In the genomic region with DNA sequence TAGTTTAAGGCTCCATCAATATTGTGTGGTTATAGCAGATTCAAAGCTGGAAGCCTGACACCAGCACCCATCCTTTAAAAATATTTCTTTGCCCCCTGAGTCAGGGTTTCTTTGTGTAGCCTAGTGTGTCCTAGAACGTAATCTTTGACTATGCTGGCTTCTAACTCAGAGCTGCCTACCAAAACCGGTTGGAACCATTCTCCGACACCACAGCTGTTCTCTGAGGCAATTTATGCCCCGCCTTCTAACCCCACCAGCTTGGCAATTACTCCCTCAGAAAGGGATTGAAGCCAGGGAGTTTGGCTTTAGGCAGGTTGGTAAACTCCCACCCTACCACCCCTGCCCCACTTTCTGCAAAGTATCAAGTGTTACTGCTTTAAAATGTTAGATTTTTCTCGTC, we compare ENCODE assay signal across 9 mouse cellular contexts. TPM values are rescaled to one million over a fixed set of nuclear protein-coding genes. Genes with fewer than 3 reads are reported as not detected.
A peak's percentile ranks its signal among the peaks of the same experiment; 100 is the strongest.
DNase-seq lines count a peak whose midpoint lies in the region; ATAC-seq and TF ChIP-seq lines count a peak whose summit lies in the region.
"Had no signal": no experiment of that assay in that cellular context is flagged by ENCODE, and none has a peak within 500 bp of the region (broad histone marks: within the 10 kb centered on the region; RNA-seq: fewer than 3 reads in every experiment).

No protein-coding gene starts in this region.

- no peak for TF ChIP-seq POLR2A in testis, adult 2 months (IDR thresholded peaks at IDR 0.05; ENCODE audit: control insufficient read depth, low read depth, low read length)

- no peak overlapping the region for H3K9ac ChIP-seq in kidney, embryonic 16.5 days (replicated peaks; ENCODE audit: low read length)
- H3K9ac ChIP-seq in stomach, postnatal 0 days (ENCODE audit: low read length), result 0 out of 2 replicates have a peak overlapping the region, but pooled peaks have one; percentile 18

- H3K27ac ChIP-seq in testis, adult 2 months (ENCODE audit: control insufficient read depth, insufficient read depth, low read depth, low read length), result no peak overlapping the region
- H3K27ac ChIP-seq in kidney, embryonic 16.5 days (ENCODE audit: low read length), result no peak overlapping the region
- 0 out of 2 replicates have a peak overlapping the region, but pooled peaks have one; percentile 8 for H3K27ac ChIP-seq in stomach, postnatal 0 days (replicated peaks)

- no peak for TF ChIP-seq CTCF in testis, adult 2 months (IDR thresholded peaks at IDR 0.05; ENCODE audit: control insufficient read depth, insufficient read depth, insufficient replicate concordance, low read depth, low read length)
- no peak for TF ChIP-seq CTCF in stomach, postnatal 0 days (IDR thresholded peaks at IDR 0.05; ENCODE audit: low read depth)

- H3K9me3 ChIP-seq in kidney, embryonic 16.5 days (ENCODE audit: low read length), result no peaks in the 10 kb centered on the region
- H3K9me3 ChIP-seq in stomach, postnatal 0 days (ENCODE audit: control insufficient read depth, low read length), result no peaks in the 10 kb centered on the region

- H3K36me3 ChIP-seq in testis, adult 2 months (ENCODE audit: control insufficient read depth, insufficient read depth, low read length), result peaks cover 5% of the 10 kb centered on the region
- H3K36me3 ChIP-seq in kidney, embryonic 16.5 days (ENCODE audit: insufficient read depth, low read length), result peaks cover 39% of the 10 kb centered on the region
- peaks cover 6% of the 10 kb centered on the region for H3K36me3 ChIP-seq in stomach, postnatal 0 days (ENCODE audit: control insufficient read depth, insufficient read depth, low read length)

- H3K27me3 ChIP-seq in testis, adult 2 months (ENCODE audit: control insufficient read depth, insufficient read depth, low read length), result no peaks in the 10 kb centered on the region
- no peaks in the 10 kb centered on the region for H3K27me3 ChIP-seq in kidney, embryonic 16.5 days (ENCODE audit: insufficient read depth, low read length)
- H3K27me3 ChIP-seq in stomach, postnatal 0 days (ENCODE audit: control insufficient read depth, insufficient read depth, low read length), result no peaks in the 10 kb centered on the region

- peak overlapping the region; percentile 40 for H3K4me2 ChIP-seq in kidney, embryonic 16.5 days (replicated peaks; ENCODE audit: low read depth, low read length)
- H3K4me2 ChIP-seq in stomach, postnatal 0 days (replicated peaks; ENCODE audit: low read depth), result peak overlapping the region; percentile 55

- ATAC-seq in kidney, embryonic 16.5 days (ENCODE audit: low FRiP score, low TSS enrichment), result no peak
- no peak for ATAC-seq in stomach, postnatal 0 days (ENCODE audit: low FRiP score, low TSS enrichment)

- DNase-seq in gastrocnemius, adult 18-20 months (ENCODE audit: low spot score), result peak; percentile 13
- DNase-seq in gastrocnemius, postnatal 4 days (ENCODE audit: low spot score in 2 of 2), result no peak
- DNase-seq in testis, postnatal 14 days (ENCODE audit: low spot score), result no peak
- DNase-seq in stomach, postnatal 0 days (ENCODE audit: low spot score), result no peak
- DNase-seq in left cerebral cortex, adult 18-20 months (ENCODE audit: low spot score in 2 of 2), result no peak
- DNase-seq in adrenal gland, postnatal 25 days, result no peak

- 32% methylated on average over 5 of the region's 5 CpGs for WGBS in kidney, embryonic 16.5 days
- 36% methylated on average over 5 of the region's 5 CpGs for WGBS in stomach, postnatal 0 days

- H3K4me3 ChIP-seq in testis, adult 2 months (ENCODE audit: control insufficient read depth, low read depth, low read length), result peak overlapping the region; percentile 68
- 0 out of 2 replicates have a peak overlapping the region, but pooled peaks have one; percentile 14 for H3K4me3 ChIP-seq in kidney, embryonic 16.5 days (ENCODE audit: low read length)
- H3K4me3 ChIP-seq in stomach, postnatal 0 days (ENCODE audit: low read depth, low read length), result 0 out of 2 replicates have a peak overlapping the region, but pooled peaks have one; percentile 62

- H3K4me1 ChIP-seq in testis, adult 2 months (ENCODE audit: control insufficient read depth, insufficient read depth, low read length), result peaks cover 12% of the 10 kb centered on the region
- H3K4me1 ChIP-seq in kidney, embryonic 16.5 days (ENCODE audit: insufficient read depth, low read length), result peaks cover 27% of the 10 kb centered on the region
- peaks cover 6% of the 10 kb centered on the region; the same call in 1 of the 2 replicates for H3K4me1 ChIP-seq in stomach, postnatal 0 days (replicated peaks; ENCODE audit: control insufficient read depth, insufficient read depth)

- no peak for TF ChIP-seq EP300 in stomach, postnatal 0 days (optimal IDR thresholded peaks at IDR 0.05)

RNA-seq across cellular contexts. Expression of gene Txlna, which starts 0.9 kb away (rescaled TPM):
- total RNA-seq in gastrocnemius, adult 18-20 months (2021), result 10 to 100 TPM; 17.4 to 18.6 TPM
- total RNA-seq in gastrocnemius, postnatal 4 days (2021), result 10 to 100 TPM; 53.7 to 56.0 TPM
- 15.3 and 15.9 TPM in 2 replicates for polyA plus RNA-seq in testis, adult 2 months (2012; rRNA removed)
- 89.5 and 94.4 TPM in 2 replicates for polyA plus RNA-seq in kidney, embryonic 16.5 days (2015; fragmentation: Nextera tagmentation; extraction: Ambion mirVana)
- polyA plus RNA-seq in stomach, postnatal 0 days (2015; fragmentation: Nextera tagmentation; extraction: Ambion mirVana), result 23.5 and 23.6 TPM in 2 replicates
- total RNA-seq in left cerebral cortex, adult 18-20 months (2021), result 10 to 100 TPM; 41.2 to 42.4 TPM
- 64.1 and 76.6 TPM in 2 replicates for total RNA-seq in adrenal gland, postnatal 25 days (2021)

RNA-seq across cellular contexts. Expression of gene Ccdc28b, which starts 18.0 kb away (rescaled TPM):
- total RNA-seq in gastrocnemius, adult 18-20 months (2021), result 10 to 100 TPM; 28.7 to 29.2 TPM
- total RNA-seq in gastrocnemius, postnatal 4 days (2021), result 10 to 100 TPM; 44.7 to 51.2 TPM
- polyA plus RNA-seq in testis, adult 2 months (2012; rRNA removed), result 13.8 and 14.1 TPM in 2 replicates
- polyA plus RNA-seq in kidney, embryonic 16.5 days (2015; fragmentation: Nextera tagmentation; extraction: Ambion mirVana), result 64.1 and 71.7 TPM in 2 replicates
- 34.2 and 40.2 TPM in 2 replicates for polyA plus RNA-seq in stomach, postnatal 0 days (2015; fragmentation: Nextera tagmentation; extraction: Ambion mirVana)
- 10 to 100 TPM; 45.9 to 53.5 TPM for total RNA-seq in left cerebral cortex, adult 18-20 months (2021)
- 41.2 and 52.2 TPM in 2 replicates for total RNA-seq in adrenal gland, postnatal 25 days (2021)

RNA-seq across cellular contexts. Expression of gene Iqcc, which starts 22.9 kb away (rescaled TPM):
- total RNA-seq in gastrocnemius, adult 18-20 months (2021), result 1 to 10 TPM; 7.4 to 8.8 TPM
- total RNA-seq in gastrocnemius, postnatal 4 days (2021), result 10 to 100 TPM; 13.2 to 13.6 TPM
- 45.7 and 46.2 TPM in 2 replicates for polyA plus RNA-seq in testis, adult 2 months (2012; rRNA removed)
- 34.8 and 38.2 TPM in 2 replicates for polyA plus RNA-seq in kidney, embryonic 16.5 days (2015; fragmentation: Nextera tagmentation; extraction: Ambion mirVana)
- polyA plus RNA-seq in stomach, postnatal 0 days (2015; fragmentation: Nextera tagmentation; extraction: Ambion mirVana), result 15.8 and 16.1 TPM in 2 replicates
- 10 to 100 TPM; 25.9 to 27.2 TPM for total RNA-seq in left cerebral cortex, adult 18-20 months (2021)
- total RNA-seq in adrenal gland, postnatal 25 days (2021), result 39.3 and 45.6 TPM in 2 replicates

RNA-seq across cellular contexts. Expression of gene Dcdc2b, which starts 27.7 kb away (rescaled TPM):
- total RNA-seq in gastrocnemius, adult 18-20 months (2021), result under 1 TPM; 0.71 to 0.84 TPM
- 1 to 10 TPM; 1.6 to 2.7 TPM for total RNA-seq in gastrocnemius, postnatal 4 days (2021)
- polyA plus RNA-seq in testis, adult 2 months (2012; rRNA removed), result 15.5 and 19.4 TPM in 2 replicates
- polyA plus RNA-seq in kidney, embryonic 16.5 days (2015; fragmentation: Nextera tagmentation; extraction: Ambion mirVana), result 2.6 and 3.2 TPM in 2 replicates
- 0.65 and 0.75 TPM in 2 replicates for polyA plus RNA-seq in stomach, postnatal 0 days (2015; fragmentation: Nextera tagmentation; extraction: Ambion mirVana)
- total RNA-seq in left cerebral cortex, adult 18-20 months (2021), result 1 to 10 TPM; 4.1 to 4.5 TPM
- total RNA-seq in adrenal gland, postnatal 25 days (2021), result 2.0 TPM in 1 of 2 replicates, not detected in the other
- total RNA-seq: hematopoietic stem cell, adult 5-6 weeks had no signal

RNA-seq across cellular contexts. Expression of gene Kpna6, which starts 30.8 kb away (rescaled TPM):
- 10 to 100 TPM; 74.1 to 78.0 TPM for total RNA-seq in gastrocnemius, adult 18-20 months (2021)
- total RNA-seq in gastrocnemius, postnatal 4 days (2021), result 10 to 100 TPM; 54.4 to 63.4 TPM
- 140 and 143 TPM in 2 replicates for polyA plus RNA-seq in testis, adult 2 months (2012; rRNA removed)
- polyA plus RNA-seq in kidney, embryonic 16.5 days (2015; fragmentation: Nextera tagmentation; extraction: Ambion mirVana), result 19.9 and 21.3 TPM in 2 replicates
- 5.7 and 6.8 TPM in 2 replicates for polyA plus RNA-seq in stomach, postnatal 0 days (2015; fragmentation: Nextera tagmentation; extraction: Ambion mirVana)
- total RNA-seq in left cerebral cortex, adult 18-20 months (2021), result 10 to 100 TPM; 91.4 to 93.4 TPM
- total RNA-seq in adrenal gland, postnatal 25 days (2021), result 80.1 and 95.8 TPM in 2 replicates

Comparison
In these comparisons a context has a peak if more than half of its experiments do, and no peak if none do; other contexts are left out.
1. H3K4me3 ChIP-seq: peak in every context shown above with its lines; median percentile 68 in testis, adult 2 months; 62 in stomach, postnatal 0 days; 14 in kidney, embryonic 16.5 days.